Mouse (Mus musculus) thymus, adult 2 months (tissue): ENCODE data around the gene Gtf2ird1. TPM values are rescaled to one million over a fixed set of nuclear protein-coding genes. Genes with fewer than 3 reads are reported as not detected.
A peak's percentile ranks its signal among the peaks of the same experiment; 100 is the strongest.
"Not testable (repeated sequence)": the region's sequence is repeated elsewhere in the genome, so short reads cannot be mapped to it uniquely, and the experiment has no call there.

Source experiments
- DNase-seq: peaks from one replicate; pipeline ENCODE4 v3.0.0; 2021
- H3K27ac ChIP-seq: fragments of 200-500 bp; 2 replicates; pipeline ENCODE4 v1.5.1; 2012; ENCODE audit warnings: low read length, control low read depth; ENCODE audit not compliant: control insufficient read depth, insufficient read depth
- H3K27me3 ChIP-seq: fragments of 200-500 bp; 2 replicates; pipeline ENCODE4 v1.6.1; 2012; ENCODE audit warnings: mild to moderate bottlenecking, low read length, moderate library complexity, mixed read lengths; ENCODE audit not compliant: control insufficient read depth, insufficient read depth
- H3K36me3 ChIP-seq: fragments of 200-500 bp; 2 replicates; pipeline ENCODE4 v1.6.1; 2012; ENCODE audit warnings: mild to moderate bottlenecking, low read length, moderate library complexity; ENCODE audit not compliant: control insufficient read depth, insufficient read depth
- H3K4me1 ChIP-seq: fragments of 200-500 bp; replicated peaks from 2 replicates; pipeline ENCODE4 v1.6.1; 2012; ENCODE audit warnings: low read length; ENCODE audit not compliant: control insufficient read depth, insufficient read depth
- H3K4me3 ChIP-seq: fragments of 200-500 bp; 2 replicates; pipeline ENCODE4 v1.5.1; 2012; ENCODE audit warnings: mild to moderate bottlenecking, low read length, control low read depth, moderate library complexity; ENCODE audit not compliant: control insufficient read depth, insufficient read depth
- CTCF ChIP-seq: fragments of 200-500 bp; IDR thresholded peaks from 2 replicates; pipeline ENCODE4 v1.5.1; 2012; ENCODE audit warnings: mild to moderate bottlenecking, control low read depth, low read length, moderate library complexity, borderline replicate concordance; ENCODE audit not compliant: control insufficient read depth, poor library complexity, insufficient read depth; ENCODE audit errors: extremely low read depth
- POLR2A ChIP-seq: fragments of 200-500 bp; IDR thresholded peaks from 2 replicates; pipeline ENCODE4 v1.6.1; 2012; ENCODE audit warnings: mild to moderate bottlenecking, low read length, control low read depth, moderate library complexity; ENCODE audit not compliant: control insufficient read depth, poor library complexity, insufficient read depth; ENCODE audit errors: extremely low read depth
- WGBS: fragments of 180-500 bp; shearing (Covaris S2); methylation state at CpG from one replicate; pipeline ENCODE4 v1.1.7; 2018; 5-methylcytosine and 5-hydroxymethylcytosine counted together
- polyA plus RNA-seq: library from polyadenylated mRNA; depleted of rRNA; stranded (reverse); fragments of >200 nt; gene quantifications from 2 replicates; pipeline ENCODE4 v1.2.3, GENCODE M21; 2012

Gene Gtf2ird1
- polyA plus RNA-seq, 1 experiment, result 75.6 TPM

DNA sequence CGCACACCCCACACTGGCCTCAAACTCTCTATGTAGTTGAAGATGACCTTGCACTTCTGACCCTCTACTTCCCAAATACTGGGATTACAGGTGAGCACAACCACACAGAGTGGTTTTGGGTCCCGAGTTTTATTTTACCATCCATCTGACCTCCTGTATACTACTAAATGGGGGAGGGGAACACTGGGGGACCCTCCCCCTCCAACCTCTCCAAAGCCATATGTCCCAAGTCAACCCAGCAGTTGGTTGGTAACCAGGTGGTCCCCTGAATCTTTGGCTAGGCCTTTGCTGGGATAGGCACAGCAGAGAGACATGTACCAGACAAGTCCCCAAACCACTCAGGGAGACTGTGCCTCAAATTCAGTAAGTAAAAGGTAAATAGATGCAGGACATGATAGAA is 855 bp upstream of the Gtf2ird1 start:
- no peaks in the 10 kb centered on the region for H3K36me3 ChIP-seq
- no peak overlapping the region for H3K27ac ChIP-seq
- H3K4me1 ChIP-seq, result peaks cover 15% of the 10 kb centered on the region
- no peak overlapping the region for H3K4me3 ChIP-seq
- TF ChIP-seq CTCF, result no peak
- TF ChIP-seq POLR2A, result no peak
- no peak for DNase-seq
- WGBS, result 80% methylated on average over 2 of the region's 2 CpGs
- H3K27me3 ChIP-seq, result no peaks in the 10 kb centered on the region

- WGBS, result under 1% methylated on average over 17 of the region's 17 CpGs
Observed at GRCm38 (mm10) chr5:134455914-134456423, 547 bp downstream of the Gtf2ird1 start.

GRCm38 (mm10) chr5:134455186-134455895 is 1.2 kb downstream of the Gtf2ird1 start:
- H3K4me1 ChIP-seq, result peaks cover 15% of the 10 kb centered on the region
- TF ChIP-seq CTCF (no peak), POLR2A (peak; percentile 42; the same call in 1 of the 2 replicates)
- H3K27me3 ChIP-seq, result no peaks in the 10 kb centered on the region
- H3K36me3 ChIP-seq, result no peaks in the 10 kb centered on the region
- peak; percentile 82 for DNase-seq
- H3K27ac ChIP-seq, result peak overlapping the region; percentile 45
- H3K4me3 ChIP-seq, result peak overlapping the region; percentile 79
- 8% methylated on average over 21 of the region's 21 CpGs for WGBS

More at GRCm38 (mm10) chr5:134455914-134456423, 547 bp downstream of the Gtf2ird1 start:
- peaks cover 15% of the 10 kb centered on the region for H3K4me1 ChIP-seq
- H3K27me3 ChIP-seq, result no peaks in the 10 kb centered on the region
- no peaks in the 10 kb centered on the region for H3K36me3 ChIP-seq
- TF ChIP-seq POLR2A, result 0 out of 2 replicates have a peak, but pooled peaks have one; percentile 14
- no peak for TF ChIP-seq CTCF
- DNase-seq, result peak; percentile 71
- peak overlapping the region; percentile 45 for H3K27ac ChIP-seq
- H3K4me3 ChIP-seq, result peak overlapping the region; percentile 79

DNA sequence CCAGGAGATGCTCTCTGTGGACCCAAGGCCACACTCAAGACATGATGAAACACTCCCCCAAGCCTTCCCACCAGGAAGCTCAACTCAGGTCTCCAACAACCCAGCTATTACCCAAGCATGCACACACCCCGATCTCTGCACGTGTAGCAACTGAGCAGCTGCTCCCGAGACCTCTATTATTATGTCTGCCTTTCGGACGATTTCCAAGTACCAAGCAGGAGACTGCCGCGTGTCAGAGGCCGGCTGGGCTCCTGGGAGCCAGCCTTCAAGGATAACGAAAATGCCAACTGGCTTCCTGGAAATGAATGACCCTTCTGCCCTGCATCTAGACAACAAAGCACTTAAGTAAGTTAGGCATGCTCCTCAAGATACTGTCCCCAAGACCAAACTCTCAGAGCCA is 2.1 kb downstream of the Gtf2ird1 start:
- no peak overlapping the region for H3K27ac ChIP-seq
- 88% methylated on average over 9 of the region's 9 CpGs for WGBS
- no peak for DNase-seq

GRCm38 (mm10) chr5:134453577-134453976 is 2.9 kb downstream of the Gtf2ird1 start:
- Histone ChIP-seq H3K27ac (no peak overlapping the region), H3K27me3 (no peaks in the 10 kb centered on the region), H3K36me3 (no peaks in the 10 kb centered on the region), H3K4me3 (no peak overlapping the region), H3K4me1 (peaks cover 18% of the 10 kb centered on the region)
- 76% methylated on average over 1 of the region's 1 CpGs for WGBS
- DNase-seq, result no peak
- no peak for TF ChIP-seq POLR2A

More for the DNA sequence above, 2.1 kb downstream of the Gtf2ird1 start:
- Histone ChIP-seq H3K4me3 (peak overlapping the region; percentile 79; the same call in 1 of the 2 replicates), H3K4me1 (peaks cover 17% of the 10 kb centered on the region), H3K36me3 (no peaks in the 10 kb centered on the region), H3K27me3 (no peaks in the 10 kb centered on the region)
- TF ChIP-seq POLR2A (no peak), CTCF (no peak)

DNA sequence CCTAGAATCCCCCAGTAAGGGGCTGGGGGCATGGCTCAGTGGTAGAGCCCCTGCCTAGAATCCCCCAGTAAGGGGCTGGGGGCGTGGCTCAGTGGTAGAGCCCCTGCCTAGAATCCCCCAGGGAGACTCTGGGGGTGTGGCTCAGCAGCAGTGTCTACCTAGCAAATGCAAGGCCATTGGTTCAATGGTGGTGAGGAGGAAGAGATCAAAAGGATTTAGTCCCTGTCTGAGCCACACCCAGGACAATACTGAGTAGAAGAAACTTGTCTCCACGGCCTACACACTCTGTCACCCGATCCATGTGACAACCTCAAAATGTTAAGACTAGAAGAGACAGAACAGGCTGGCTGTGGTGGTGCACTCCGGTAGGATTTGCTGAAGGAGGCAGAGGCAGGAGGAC is 9.8 kb downstream of the Gtf2ird1 start:
- not testable (repeated sequence) for DNase-seq, H3K27ac ChIP-seq, H3K36me3 ChIP-seq, H3K27me3 ChIP-seq, H3K4me3 ChIP-seq
- H3K4me1 ChIP-seq, result peaks cover 45% of the 10 kb centered on the region
- WGBS, result 95% methylated on average over 4 of the region's 4 CpGs

- no peaks in the 10 kb centered on the region for H3K27me3 ChIP-seq
- peaks cover 46% of the 10 kb centered on the region for H3K4me1 ChIP-seq
- H3K4me3 ChIP-seq, result no peak overlapping the region
- 77% methylated on average over 10 of the region's 10 CpGs for WGBS
- TF ChIP-seq POLR2A (no peak), CTCF (no peak)
- H3K27ac ChIP-seq, result peak overlapping the region; percentile 92; the same call in 1 of the 2 replicates
- no peak for DNase-seq
- no peaks in the 10 kb centered on the region for H3K36me3 ChIP-seq
Observed at GRCm38 (mm10) chr5:134445895-134446294, 10.6 kb downstream of the Gtf2ird1 start.
